Comparison of ENCODE assay signal across 8 mouse cellular contexts in the genomic region with DNA sequence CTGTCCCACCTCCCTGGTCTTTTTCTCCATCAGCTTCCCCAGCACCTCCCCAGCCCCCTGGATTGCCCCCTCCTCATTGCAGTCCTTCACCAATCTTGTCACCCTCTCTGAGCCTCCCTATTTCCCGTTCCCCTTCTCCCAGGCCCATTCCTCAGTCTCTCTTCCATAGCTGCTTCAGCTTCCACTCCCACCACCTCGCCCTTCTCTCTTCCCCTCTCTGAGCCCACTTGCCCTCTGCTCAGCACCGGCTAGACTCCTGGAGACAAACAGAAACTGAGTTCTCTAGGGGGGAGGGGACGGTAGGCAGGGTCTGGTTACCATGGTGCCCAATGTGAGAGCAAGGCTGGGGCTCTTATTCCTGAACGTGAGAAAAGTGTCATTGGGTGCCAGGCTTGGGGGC. TPM values are rescaled to one million over a fixed set of nuclear protein-coding genes. Genes with fewer than 3 reads are reported as not detected.
A peak's percentile ranks its signal among the peaks of the same experiment; 100 is the strongest.
DNase-seq lines count a peak whose midpoint lies in the region; ATAC-seq and TF ChIP-seq lines count a peak whose summit lies in the region.

No protein-coding gene starts in this region.

- H3K4me3 ChIP-seq in testis, adult 2 months (ENCODE audit: control insufficient read depth, low read depth, low read length): peak overlapping the region; percentile 87
- H3K4me3 ChIP-seq in limb, embryonic 11.5 days (ENCODE audit: low read depth, low read length): peak overlapping the region; percentile 44

- TF ChIP-seq CTCF in testis, adult 2 months (IDR thresholded peaks at IDR 0.05; ENCODE audit: control insufficient read depth, insufficient read depth, insufficient replicate concordance, low read depth, low read length): no peak

- no peak for ATAC-seq in limb, embryonic 11.5 days (ENCODE audit: insufficient number of reproducible peaks, low FRiP score, low TSS enrichment, low read depth)

- no peak overlapping the region for H3K27ac ChIP-seq in testis, adult 2 months (ENCODE audit: control insufficient read depth, insufficient read depth, low read depth, low read length)
- H3K27ac ChIP-seq in limb, embryonic 11.5 days (replicated peaks; ENCODE audit: low read depth, low read length): no peak overlapping the region; the same call in 1 of the 2 replicates

- peak overlapping the region; percentile 79 for H3K4me2 ChIP-seq in limb, embryonic 11.5 days (ENCODE audit: low read depth, severe bottlenecking)

- H3K9ac ChIP-seq in limb, embryonic 11.5 days (ENCODE audit: low read length): peak overlapping the region; percentile 67

- H3K36me3 ChIP-seq in testis, adult 2 months (ENCODE audit: control insufficient read depth, insufficient read depth, low read length): no peaks in the 10 kb centered on the region
- H3K36me3 ChIP-seq in limb, embryonic 11.5 days (ENCODE audit: control insufficient read depth, insufficient read depth, low read length): no peaks in the 10 kb centered on the region

- no peaks in the 10 kb centered on the region for H3K9me3 ChIP-seq in limb, embryonic 11.5 days (ENCODE audit: control insufficient read depth, low read length)

- H3K4me1 ChIP-seq in testis, adult 2 months (ENCODE audit: control insufficient read depth, insufficient read depth, low read length): peaks cover 16% of the 10 kb centered on the region
- H3K4me1 ChIP-seq in limb, embryonic 11.5 days (ENCODE audit: control insufficient read depth, insufficient read depth, low read length): peaks cover 6% of the 10 kb centered on the region

- peak; percentile 61 for TF ChIP-seq POLR2A in testis, adult 2 months (IDR thresholded peaks at IDR 0.05; ENCODE audit: control insufficient read depth, low read depth, low read length)

- intact Hi-C loops in gastrocnemius, postnatal 36 days (cut with DNase I): loop anchor here (5.0 kb wide), 1 partner anchor 88 kb away; no protein-coding TSS in a partner anchor

- peak; percentile 64 for DNase-seq in cerebellum, adult 11-12 months
- no peak for DNase-seq in cerebellum, postnatal 10 days
- DNase-seq in testis, postnatal 10 days (ENCODE audit: low spot score): no peak
- peak; percentile 39 for DNase-seq in limb, embryonic 11.5 days (ENCODE audit: low spot score)
- DNase-seq in retina, postnatal 1 day: peak; percentile 57
- no peak for DNase-seq in thymus, postnatal 10 days (ENCODE audit: low spot score in 2 of 2)
- no peak for DNase-seq in gastrocnemius, postnatal 36 days

- 1% methylated on average over 5 of the region's 5 CpGs for WGBS in limb, embryonic 11.5 days

- no peaks in the 10 kb centered on the region for H3K27me3 ChIP-seq in testis, adult 2 months (ENCODE audit: control insufficient read depth, insufficient read depth, low read length)
- no peaks in the 10 kb centered on the region for H3K27me3 ChIP-seq in limb, embryonic 11.5 days (ENCODE audit: control insufficient read depth, insufficient read depth, low read length)

RNA-seq across cellular contexts. Expression of a gene that starts 9.1 kb away (rescaled TPM):
- 2.0 TPM in 2 replicates for polyA plus RNA-seq in testis, adult 2 months (2012; rRNA removed)
- polyA plus RNA-seq in limb, embryonic 11.5 days (2014; fragmentation: Nextera tagmentation; extraction: Ambion mirVana): 2.1 TPM in 2 replicates
- total RNA-seq in gastrocnemius, postnatal 36 days (2021): 1 to 10 TPM; 1.6 to 2.1 TPM

RNA-seq across cellular contexts. Expression of a gene that starts 10.9 kb away (rescaled TPM):
- 112 and 131 TPM in 2 replicates for polyA plus RNA-seq in testis, adult 2 months (2012; rRNA removed)
- 0.37 and 0.53 TPM in 2 replicates for polyA plus RNA-seq in limb, embryonic 11.5 days (2014; fragmentation: Nextera tagmentation; extraction: Ambion mirVana)
- not detected for total RNA-seq in gastrocnemius, postnatal 36 days (2021)

RNA-seq across cellular contexts. Expression of a gene that starts 54.1 kb away (rescaled TPM):
- 0.46 and 0.55 TPM in 2 replicates for polyA plus RNA-seq in testis, adult 2 months (2012; rRNA removed)
- polyA plus RNA-seq in limb, embryonic 11.5 days (2014; fragmentation: Nextera tagmentation; extraction: Ambion mirVana): 0.51 and 0.60 TPM in 2 replicates
- under 1 TPM in 1 of 2 experiments, not detected in 1; 0.20 TPM for total RNA-seq in gastrocnemius, postnatal 36 days (2021)

Comparison
In these comparisons a context has a peak if more than half of its experiments do, and no peak if none do; other contexts are left out.
1. DNase-seq: peak in cerebellum, adult 11-12 months (single experiment), limb, embryonic 11.5 days (single experiment) and retina, postnatal 1 day (single experiment); none in cerebellum, postnatal 10 days (0 of 2), testis, postnatal 10 days (single experiment), thymus, postnatal 10 days (0 of 2) and gastrocnemius, postnatal 36 days (0 of 2).
2. RNA of a gene that starts 10.9 kb away (polyA plus RNA-seq): 112 to 131 TPM in testis, adult 2 months; 0.37 to 0.53 TPM in limb, embryonic 11.5 days; every median in the first group is over 10 times any median in the second.